Mouse (Mus musculus): ENCODE results near the gene Pheta2. TPM values are rescaled to one million over a fixed set of nuclear protein-coding genes. Genes with fewer than 3 reads are reported as not detected.

The Pheta2 gene
- polyA plus RNA-seq, 2 experiments: 11.9 to 12.8 TPM

DNA sequence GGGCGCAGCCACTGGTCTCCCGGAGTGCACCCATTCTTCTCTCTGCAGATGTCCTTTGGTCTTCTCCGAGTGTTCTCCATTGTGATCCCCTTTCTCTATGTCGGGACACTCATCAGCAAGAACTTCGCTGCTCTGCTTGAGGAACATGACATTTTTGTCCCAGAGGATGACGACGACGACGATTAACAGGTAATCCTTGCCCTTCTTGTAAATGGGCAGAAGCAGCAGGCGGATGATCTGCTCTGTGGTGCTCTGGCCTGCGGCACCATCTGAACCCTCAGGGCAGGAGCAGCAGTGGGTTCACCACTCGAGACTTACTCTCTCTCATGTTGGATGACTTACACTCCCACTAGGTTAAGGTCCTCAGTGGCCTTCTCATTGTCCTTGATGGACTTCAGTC, 9.1 kb downstream of the Pheta2 start:
- H3K27ac ChIP-seq (replicated peaks; ENCODE audit: low read depth, low read length): no peak overlapping the region
- peaks cover 37% of the 10 kb centered on the region for H3K36me3 ChIP-seq (ENCODE audit: control insufficient read depth, insufficient read depth, low read length)
- ATAC-seq (ENCODE audit: low FRiP score, low read depth) (no peak), DNase-seq (ENCODE audit: low spot score) (no peak)
- peaks cover 15% of the 10 kb centered on the region for H3K4me1 ChIP-seq (ENCODE audit: control insufficient read depth, insufficient read depth, low read length)
- no peak for TF ChIP-seq POLR2A (IDR thresholded peaks at IDR 0.05; ENCODE audit: borderline replicate concordance, extremely low read depth, insufficient read depth, insufficient read length)
- H3K4me3 ChIP-seq (replicated peaks; ENCODE audit: low read length): no peak overlapping the region; the same call in 1 of the 2 replicates
- H3K27me3 ChIP-seq (ENCODE audit: control insufficient read depth, insufficient read depth, low read length): no peaks in the 10 kb centered on the region
- no peak overlapping the region for H3K9ac ChIP-seq (ENCODE audit: low read depth, low read length, severe bottlenecking)
- H3K4me2 ChIP-seq (replicated peaks; ENCODE audit: low read depth, low read length, severe bottlenecking): no peak overlapping the region
- no peaks in the 10 kb centered on the region for H3K9me3 ChIP-seq (ENCODE audit: control insufficient read depth, low read length)
- WGBS: 94% methylated on average over 12 of the region's 12 CpGs

DNA sequence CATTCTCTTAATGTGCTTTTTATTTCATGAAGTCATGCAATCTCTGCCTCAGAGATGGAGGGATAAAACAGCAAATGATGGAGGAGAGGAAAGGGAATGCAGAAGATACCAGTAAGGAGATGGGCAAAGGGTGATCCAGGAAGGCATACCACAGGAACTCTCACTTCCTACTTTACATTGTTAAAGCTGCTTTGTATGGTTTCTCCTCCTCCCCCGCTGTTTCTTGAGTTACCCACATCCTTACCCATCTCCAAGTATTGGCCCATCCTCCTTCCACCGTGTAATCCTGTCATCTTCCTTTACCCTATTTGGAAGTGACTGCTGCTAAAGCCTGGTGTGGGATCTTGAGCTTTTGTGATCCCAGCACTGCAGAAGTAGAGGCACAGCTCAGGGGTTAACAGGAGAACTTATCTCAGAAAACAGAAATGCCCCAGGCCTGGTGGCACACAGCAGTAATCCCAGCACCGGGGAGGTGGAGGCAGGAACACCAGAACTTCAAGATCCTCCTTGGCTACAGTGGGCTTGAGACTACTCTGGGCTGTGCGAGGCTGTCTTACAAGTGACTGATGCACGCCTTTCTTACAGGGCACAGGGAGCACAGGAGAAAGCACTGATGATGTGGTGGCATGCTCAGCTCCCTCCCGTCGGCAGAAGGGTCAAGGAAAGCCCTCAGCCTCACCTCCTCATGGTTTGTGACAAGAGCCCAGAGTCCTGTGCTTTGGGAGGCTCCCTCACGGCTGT, 9.7 kb downstream of the Pheta2 start:
- Histone ChIP-seq H3K4me1 (ENCODE audit: control insufficient read depth, insufficient read depth, low read length) (peaks cover 21% of the 10 kb centered on the region), H3K36me3 (ENCODE audit: control insufficient read depth, insufficient read depth, low read length) (peaks cover 37% of the 10 kb centered on the region), H3K9ac (ENCODE audit: low read depth, low read length, severe bottlenecking) (no peak overlapping the region), H3K4me3 (replicated peaks; ENCODE audit: low read length) (no peak overlapping the region), H3K27ac (replicated peaks; ENCODE audit: low read depth, low read length) (no peak overlapping the region), H3K9me3 (ENCODE audit: control insufficient read depth, low read length) (no peaks in the 10 kb centered on the region), H3K4me2 (replicated peaks; ENCODE audit: low read depth, low read length, severe bottlenecking) (no peak overlapping the region), H3K27me3 (ENCODE audit: control insufficient read depth, insufficient read depth, low read length) (no peaks in the 10 kb centered on the region)
- TF ChIP-seq POLR2A (IDR thresholded peaks at IDR 0.05; ENCODE audit: borderline replicate concordance, extremely low read depth, insufficient read depth, insufficient read length): no peak
- DNase-seq (ENCODE audit: low spot score) (no peak), ATAC-seq (ENCODE audit: low FRiP score, low read depth) (no peak)
- 85% methylated on average over 8 of the region's 8 CpGs for WGBS

- Histone ChIP-seq H3K4me3 (replicated peaks; ENCODE audit: low read length) (no peak overlapping the region), H3K9me3 (ENCODE audit: control insufficient read depth, low read length) (no peaks in the 10 kb centered on the region), H3K27me3 (ENCODE audit: control insufficient read depth, insufficient read depth, low read length) (no peaks in the 10 kb centered on the region), H3K36me3 (ENCODE audit: control insufficient read depth, insufficient read depth, low read length) (peaks cover 35% of the 10 kb centered on the region), H3K4me1 (ENCODE audit: control insufficient read depth, insufficient read depth, low read length) (peaks cover 21% of the 10 kb centered on the region), H3K9ac (ENCODE audit: low read depth, low read length, severe bottlenecking) (no peak overlapping the region), H3K4me2 (replicated peaks; ENCODE audit: low read depth, low read length, severe bottlenecking) (no peak overlapping the region), H3K27ac (replicated peaks; ENCODE audit: low read depth, low read length) (no peak overlapping the region)
- DNase-seq (ENCODE audit: low spot score) (no peak), ATAC-seq (ENCODE audit: low FRiP score, low read depth) (no peak)
- no peak for TF ChIP-seq POLR2A (IDR thresholded peaks at IDR 0.05; ENCODE audit: borderline replicate concordance, extremely low read depth, insufficient read depth, insufficient read length)
- 89% methylated on average over 2 of the region's 2 CpGs for WGBS
These were observed 10.2 kb downstream of the Pheta2 start for GRCm38 (mm10) chr15:82348999-82349341.

DNA sequence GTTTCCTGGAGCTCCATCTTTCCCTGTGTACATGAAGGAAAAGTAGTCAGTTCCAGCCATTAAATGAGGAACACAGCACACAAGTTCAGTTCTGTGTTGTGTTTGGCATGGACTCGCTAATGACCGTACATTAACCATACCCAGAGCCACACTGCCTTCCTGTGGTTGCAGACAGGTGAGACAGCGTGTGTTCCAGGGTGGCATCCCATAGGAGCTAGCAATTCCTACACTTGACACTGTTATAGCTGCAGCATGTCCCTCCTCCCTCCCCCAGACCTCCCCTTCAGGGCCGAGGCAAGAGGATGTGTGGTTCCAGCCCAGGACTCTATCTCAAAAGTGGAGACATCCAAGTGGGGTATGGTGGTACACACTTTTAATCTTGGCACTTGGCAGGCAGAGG, 11.6 kb downstream of the Pheta2 start:
- WGBS: 87% methylated on average over 4 of the region's 4 CpGs
- no peak for ATAC-seq (ENCODE audit: low FRiP score, low read depth)
- Histone ChIP-seq H3K4me1 (ENCODE audit: control insufficient read depth, insufficient read depth, low read length) (peaks cover 25% of the 10 kb centered on the region), H3K27me3 (ENCODE audit: control insufficient read depth, insufficient read depth, low read length) (no peaks in the 10 kb centered on the region), H3K27ac (replicated peaks; ENCODE audit: low read depth, low read length) (no peak overlapping the region), H3K4me2 (replicated peaks; ENCODE audit: low read depth, low read length, severe bottlenecking) (no peak overlapping the region), H3K36me3 (ENCODE audit: control insufficient read depth, insufficient read depth, low read length) (peaks cover 35% of the 10 kb centered on the region), H3K9me3 (ENCODE audit: control insufficient read depth, low read length) (no peaks in the 10 kb centered on the region), H3K9ac (ENCODE audit: low read depth, low read length, severe bottlenecking) (no peak overlapping the region), H3K4me3 (replicated peaks; ENCODE audit: low read length) (no peak overlapping the region)
- no peak for DNase-seq (ENCODE audit: low spot score)
- no peak for TF ChIP-seq POLR2A (IDR thresholded peaks at IDR 0.05; ENCODE audit: borderline replicate concordance, extremely low read depth, insufficient read depth, insufficient read length)

- Histone ChIP-seq H3K36me3 (ENCODE audit: control insufficient read depth, insufficient read depth, low read length) (peaks cover 35% of the 10 kb centered on the region), H3K4me1 (ENCODE audit: control insufficient read depth, insufficient read depth, low read length) (peaks cover 25% of the 10 kb centered on the region), H3K27ac (replicated peaks; ENCODE audit: low read depth, low read length) (no peak overlapping the region), H3K4me3 (replicated peaks; ENCODE audit: low read length) (no peak overlapping the region), H3K9ac (ENCODE audit: low read depth, low read length, severe bottlenecking) (no peak overlapping the region), H3K9me3 (ENCODE audit: control insufficient read depth, low read length) (no peaks in the 10 kb centered on the region), H3K4me2 (replicated peaks; ENCODE audit: low read depth, low read length, severe bottlenecking) (no peak overlapping the region), H3K27me3 (ENCODE audit: control insufficient read depth, insufficient read depth, low read length) (no peaks in the 10 kb centered on the region)
- no peak for ATAC-seq (ENCODE audit: low FRiP score, low read depth)
- TF ChIP-seq POLR2A (IDR thresholded peaks at IDR 0.05; ENCODE audit: borderline replicate concordance, extremely low read depth, insufficient read depth, insufficient read length): no peak
- DNase-seq (ENCODE audit: low spot score): no peak
- WGBS: 77% methylated on average over 3 of the region's 3 CpGs
These were observed 12.7 kb downstream of the Pheta2 start for GRCm38 (mm10) chr15:82351480-82351879.

All from limb, embryonic 14.5 days (tissue).